Mouse (Mus musculus) urinary bladder, adult 2 months (tissue): ENCODE data around the gene S1pr4. TPM values are rescaled to one million over a fixed set of nuclear protein-coding genes. Genes with fewer than 3 reads are reported as not detected.

Source experiments
- DNase-seq: peaks from one replicate; pipeline ENCODE4 v3.0.0; 2022; ENCODE audit warnings: low spot score
- polyA plus RNA-seq: library from polyadenylated mRNA; depleted of rRNA; stranded (reverse); fragments of >200 nt; gene quantifications from 2 replicates; pipeline ENCODE4 v1.2.3, GENCODE M21; 2012

The S1pr4 gene
- polyA plus RNA-seq, 1 experiment: 2.2 TPM

DNA sequence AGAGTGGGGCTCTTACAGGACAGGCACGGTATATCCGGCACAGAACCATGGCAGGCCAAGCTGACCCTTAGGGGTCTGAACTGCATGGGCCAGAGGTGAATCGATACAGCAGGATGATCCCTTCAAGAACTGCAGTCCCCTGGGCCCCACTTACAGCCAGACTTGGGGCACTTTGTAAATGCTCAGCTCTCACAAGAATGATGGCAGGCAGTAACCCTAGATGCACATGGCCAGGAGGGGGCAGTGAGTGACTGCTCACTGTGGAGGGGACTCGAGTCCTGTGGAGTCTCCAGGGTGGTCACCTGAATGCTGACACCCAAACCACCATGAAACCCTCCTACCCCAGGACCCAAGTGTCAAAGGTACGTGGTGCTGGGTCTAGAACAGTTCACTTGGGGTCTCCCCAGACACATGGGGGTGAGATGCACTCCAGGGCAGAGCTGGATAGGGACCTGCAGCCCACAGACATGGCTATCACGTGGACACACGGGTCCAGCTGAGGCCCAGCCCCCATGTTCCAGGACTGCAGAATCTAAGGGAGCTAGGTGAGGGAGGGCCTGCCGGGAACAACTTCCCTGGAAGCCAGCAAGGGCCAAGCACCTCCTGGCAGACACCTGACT is 6.2 kb downstream of the S1pr4 start:
- no peak for DNase-seq

DNA sequence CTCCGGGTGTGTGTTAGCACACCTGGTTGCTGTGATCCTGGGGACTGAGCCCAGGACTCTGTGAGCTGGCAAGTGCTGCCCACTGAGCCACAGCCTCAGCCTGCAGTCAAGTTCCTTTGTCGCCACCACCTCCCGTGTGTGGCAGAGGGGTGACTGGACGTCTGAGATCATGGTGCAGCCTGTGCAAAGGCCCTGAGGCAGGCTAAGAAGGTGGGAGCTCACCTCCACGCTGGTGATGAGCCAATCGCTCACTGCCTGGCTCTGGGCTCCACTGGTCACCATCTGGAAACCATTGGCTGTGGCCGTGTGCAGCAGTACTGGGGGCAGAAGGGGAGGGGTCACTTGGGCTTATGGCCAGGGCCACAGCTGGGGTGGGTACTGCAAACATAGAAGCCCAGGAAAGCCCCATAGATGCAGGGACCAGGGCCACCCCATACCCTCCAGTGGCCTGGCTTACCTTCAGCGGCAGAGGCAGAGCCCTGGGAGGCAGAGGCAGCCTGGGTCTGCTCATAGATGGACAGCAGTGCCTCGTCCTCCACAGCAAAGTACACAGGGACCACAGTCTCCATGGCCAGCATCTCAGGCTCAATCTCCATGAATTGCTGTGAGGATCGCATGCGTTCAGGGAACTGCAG is 7.2 kb downstream of the S1pr4 start:
- DNase-seq: no peak

DNA sequence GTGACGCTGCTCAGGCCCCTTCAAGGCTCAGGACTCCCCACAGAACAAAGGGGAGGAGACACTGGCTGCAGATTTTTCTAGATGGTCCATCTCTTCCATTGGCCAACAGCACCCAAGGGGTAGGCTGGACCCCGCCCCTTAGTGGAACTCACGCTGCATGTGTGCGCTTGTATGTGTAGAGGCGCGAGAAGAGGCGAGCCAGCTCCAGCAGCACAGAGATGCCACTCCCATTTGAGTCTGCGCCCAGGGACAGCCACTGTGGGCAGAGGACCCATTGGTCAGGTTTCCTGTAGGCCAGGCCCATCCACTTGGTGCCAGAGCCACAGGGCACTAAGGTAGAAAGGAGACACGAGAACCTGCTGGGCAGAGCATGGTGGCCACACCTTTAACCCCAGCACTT is 8.9 kb downstream of the S1pr4 start:
- no peak for DNase-seq

DNA sequence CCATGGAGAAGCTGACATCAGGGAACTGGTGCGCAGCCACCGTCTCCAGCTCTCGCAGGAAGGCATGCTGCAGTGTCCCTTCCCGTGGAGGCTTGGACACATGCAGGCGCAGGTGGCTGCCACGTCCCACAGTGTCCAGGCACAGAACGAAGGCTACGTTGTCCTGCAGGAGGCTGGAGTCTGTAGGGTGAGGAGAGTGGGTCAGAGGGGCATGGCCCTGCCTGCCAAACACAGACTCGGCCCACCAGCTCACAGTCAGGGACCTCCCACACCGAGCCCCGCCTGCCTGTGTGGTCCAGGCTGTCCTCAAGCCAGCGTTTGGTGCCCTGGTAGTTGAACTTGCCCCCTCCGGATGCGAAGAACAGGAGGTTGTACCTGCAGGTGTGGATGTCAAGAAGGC is 10.0 kb downstream of the S1pr4 start:
- DNase-seq: no peak

DNA sequence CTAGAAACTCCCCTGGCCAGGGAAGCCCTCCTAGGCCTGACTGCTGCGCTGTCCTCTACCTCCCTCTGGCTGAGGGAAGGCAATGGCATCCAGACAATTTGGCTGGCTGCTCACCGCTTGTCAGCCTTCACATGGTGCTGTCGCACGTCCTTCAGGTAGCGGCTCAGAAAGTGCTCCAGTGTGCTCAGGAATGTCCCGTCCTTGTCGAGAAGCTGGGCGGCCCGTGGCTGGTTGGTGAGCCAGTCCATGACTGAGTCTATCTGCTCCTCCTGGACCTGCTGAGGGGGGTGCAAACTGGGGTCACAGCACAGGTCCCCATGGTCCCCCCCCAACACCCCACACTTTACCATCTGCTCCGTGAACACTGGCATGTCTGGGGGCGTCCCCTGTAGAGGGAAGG is 11.9 kb downstream of the S1pr4 start:
- DNase-seq: no peak

DNA sequence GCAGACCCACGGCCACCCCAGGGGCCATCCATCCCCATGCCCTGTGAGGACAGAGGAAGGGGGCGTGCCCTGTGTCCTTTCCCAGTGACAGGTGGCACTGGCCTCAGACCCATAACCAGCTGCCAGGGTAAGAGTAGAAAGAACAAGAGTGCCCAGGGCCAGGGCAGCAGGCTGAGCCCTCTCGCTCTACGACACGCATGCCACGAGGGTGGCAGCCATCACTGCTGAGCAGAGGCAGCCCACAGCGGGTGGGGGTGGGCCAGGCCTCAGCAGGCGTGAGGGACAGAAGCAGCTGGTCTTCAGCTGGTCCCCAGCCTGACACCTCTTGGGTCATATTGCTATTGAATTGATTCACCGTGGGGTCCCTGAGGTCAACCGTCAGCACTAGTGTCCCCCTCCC is 13.4 kb downstream of the S1pr4 start:
- DNase-seq: no peak

DNA sequence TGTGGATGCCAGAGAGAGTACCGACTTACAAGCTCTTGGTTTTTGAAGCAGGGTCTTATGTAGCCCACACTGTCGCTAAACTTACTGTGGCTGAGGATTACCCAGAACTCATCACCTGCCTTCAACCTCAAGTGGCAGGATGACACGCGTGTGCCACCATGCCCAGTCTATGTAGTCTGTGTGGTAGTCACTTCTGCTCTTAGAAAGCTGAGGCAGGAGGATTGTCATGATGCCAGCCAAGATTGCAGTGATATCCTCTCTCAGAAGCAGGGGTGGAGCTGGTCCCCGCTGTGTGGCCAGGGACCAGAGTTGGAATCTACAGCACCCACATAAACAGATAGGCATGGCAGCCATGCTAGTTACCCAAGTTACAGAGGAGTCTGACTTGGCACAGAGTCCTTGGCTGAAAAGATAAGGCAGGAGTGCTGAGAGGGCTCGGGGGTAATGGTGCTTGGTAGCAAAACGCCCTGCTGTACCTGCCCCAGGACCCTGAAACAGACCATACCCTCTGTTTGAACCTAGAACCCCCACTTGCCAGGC is 14.4 kb downstream of the S1pr4 start:
- no peak for DNase-seq

DNA sequence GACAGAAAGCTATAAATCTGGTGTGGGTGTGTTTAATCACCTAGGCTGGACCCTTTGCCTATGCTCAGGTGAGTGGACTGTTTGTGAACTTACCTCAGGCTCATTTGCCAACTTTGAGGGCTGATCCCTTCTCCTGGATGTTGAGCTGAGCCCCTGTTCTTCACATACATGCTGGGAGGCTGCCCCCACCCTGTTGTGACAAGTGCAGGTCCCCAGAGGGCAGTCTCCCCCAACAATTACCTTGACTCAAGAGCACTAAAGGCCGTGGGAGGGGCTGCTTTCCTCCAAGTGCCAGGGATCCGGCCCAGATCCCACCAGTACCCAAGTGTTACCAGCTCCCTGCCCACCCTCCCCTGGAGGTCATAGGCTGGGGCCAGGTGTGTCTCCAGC is 14.9 kb downstream of the S1pr4 start:
- DNase-seq: no peak

DNA sequence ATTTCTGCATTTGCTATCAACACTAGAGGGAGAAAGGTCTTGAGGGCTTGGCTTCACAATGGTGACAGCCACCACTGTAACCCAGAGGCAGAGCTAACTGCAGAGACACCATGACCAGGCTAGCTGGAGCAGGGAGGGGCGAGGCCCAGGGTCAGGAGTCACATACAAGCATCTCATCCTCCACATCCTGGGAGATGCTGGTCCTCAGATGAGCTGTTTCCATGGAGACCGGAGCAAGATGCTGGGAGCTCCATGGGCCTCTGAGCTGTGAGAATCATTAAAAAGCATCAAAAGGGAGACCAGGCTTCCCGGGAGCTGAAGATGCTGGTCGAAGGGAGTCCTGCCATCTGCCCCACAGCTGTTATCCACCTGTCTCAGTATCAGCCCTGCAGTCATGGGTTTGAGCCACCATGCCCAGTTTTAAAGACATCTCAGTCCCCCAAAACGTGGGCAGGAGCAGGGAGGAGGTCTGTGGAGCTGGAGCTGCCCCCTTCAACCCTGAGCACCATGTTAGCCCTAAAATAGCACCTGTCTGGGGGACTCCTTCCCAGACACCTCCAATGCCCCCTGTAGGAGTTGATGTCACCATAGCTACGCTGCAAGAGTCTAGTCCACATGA is 15.4 kb downstream of the S1pr4 start:
- no peak for DNase-seq

DNA sequence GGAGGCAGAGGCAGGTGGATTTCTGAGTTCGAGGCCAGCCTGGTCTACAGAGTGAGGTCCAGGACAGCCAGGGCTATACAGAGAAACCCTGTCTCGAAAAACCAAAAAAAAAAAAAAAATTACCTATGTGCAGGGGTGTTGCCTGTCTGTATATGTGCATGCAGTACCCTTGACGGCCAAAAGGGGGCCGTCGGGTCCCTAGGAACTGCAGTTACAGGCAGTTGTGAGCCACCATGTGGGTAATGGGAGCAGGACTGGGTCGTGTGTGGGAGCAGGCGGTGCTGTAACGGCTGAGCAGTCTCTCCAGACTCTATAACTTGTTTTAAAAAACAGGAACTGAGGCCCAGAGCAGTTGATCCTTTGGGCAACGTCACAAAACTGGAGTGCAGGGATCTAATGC is 15.9 kb downstream of the S1pr4 start:
- no peak for DNase-seq

DNA sequence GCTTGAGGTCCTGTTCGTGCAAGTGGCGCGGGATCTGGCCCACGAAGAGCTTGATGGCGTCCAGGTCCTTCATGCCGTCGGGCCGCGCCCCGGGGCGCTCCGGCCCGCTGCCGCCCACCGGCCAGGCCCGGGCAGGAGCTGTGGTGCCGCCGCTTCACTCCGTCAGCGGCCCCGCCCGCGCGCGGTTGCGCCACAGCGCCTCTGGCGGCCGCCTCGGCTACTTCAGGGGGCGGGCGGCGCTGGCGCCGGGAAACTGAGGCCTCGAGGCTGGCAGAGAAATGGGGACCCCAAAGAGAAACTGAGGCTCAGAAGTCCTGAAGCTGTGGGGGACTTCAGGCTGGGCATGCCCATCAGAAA is 17.4 kb downstream of the S1pr4 start, which contains the start of gene Celf5:
Gene Celf5 (minus strand): TSS at position 177 of the 357 bp plus-strand sequence.
- DNase-seq: no peak

DNA sequence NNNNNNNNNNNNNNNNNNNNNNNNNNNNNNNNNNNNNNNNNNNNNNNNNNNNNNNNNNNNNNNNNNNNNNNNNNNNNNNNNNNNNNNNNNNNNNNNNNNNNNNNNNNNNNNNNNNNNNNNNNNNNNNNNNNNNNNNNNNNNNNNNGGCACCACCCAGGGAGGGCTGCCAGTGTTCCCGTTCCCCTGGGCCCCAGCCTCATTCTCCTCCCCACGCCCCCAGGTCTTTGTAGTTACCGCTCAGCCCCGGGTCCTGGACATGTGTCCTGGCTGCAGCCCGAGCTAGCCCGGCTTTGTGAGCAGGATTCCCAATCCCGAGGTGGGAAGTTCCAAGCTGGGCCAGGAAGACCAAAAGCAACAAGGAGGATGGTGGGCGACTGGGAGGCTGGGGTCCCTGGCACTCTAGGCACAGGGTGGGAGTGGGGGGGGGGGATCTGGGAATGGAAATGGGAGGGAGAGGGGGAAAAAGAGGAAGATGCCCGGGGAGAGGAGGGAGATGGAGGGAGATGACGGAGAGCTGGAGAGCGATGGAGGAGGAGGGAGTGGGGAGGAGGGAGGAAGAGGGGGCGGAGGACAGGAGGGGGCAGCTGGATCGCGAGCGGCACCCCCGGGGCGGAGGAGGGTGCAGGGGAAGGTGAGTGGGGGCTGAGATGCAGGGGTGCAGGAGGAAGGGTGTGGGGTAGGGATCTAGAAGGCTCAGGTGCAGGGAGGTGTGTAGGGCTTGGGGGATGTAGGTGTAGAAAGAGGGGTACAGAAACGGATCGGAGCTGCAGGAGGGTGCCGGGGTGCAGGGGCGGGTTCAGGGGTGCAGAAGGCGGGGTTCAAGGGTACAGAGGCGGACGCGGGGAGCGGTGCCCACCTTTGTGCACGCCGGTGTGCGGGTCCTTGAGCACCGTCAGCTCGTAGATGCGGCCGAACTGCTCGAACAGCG is 18.1 kb downstream of the S1pr4 start:
- DNase-seq: no peak

DNA sequence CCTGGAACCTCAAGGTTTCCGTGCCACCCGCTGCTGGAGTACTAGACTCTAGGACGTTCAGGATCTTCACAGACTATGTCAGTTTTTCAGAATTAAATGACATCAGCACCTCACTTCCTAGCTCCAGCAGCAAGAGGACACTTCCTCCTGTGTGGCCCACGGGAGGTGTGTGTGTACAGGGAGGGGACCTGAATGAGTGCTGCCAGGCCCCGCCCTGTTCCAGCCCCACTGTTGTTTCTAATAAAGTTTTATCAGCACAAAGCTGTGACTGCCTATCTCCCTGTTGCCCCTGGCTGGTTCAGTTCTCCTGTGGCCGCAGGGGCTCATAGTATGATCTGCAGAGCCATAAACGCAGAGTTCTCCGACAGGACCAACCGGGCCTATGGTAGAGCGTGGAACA is 25.5 kb downstream of the S1pr4 start:
- DNase-seq: no peak

DNA sequence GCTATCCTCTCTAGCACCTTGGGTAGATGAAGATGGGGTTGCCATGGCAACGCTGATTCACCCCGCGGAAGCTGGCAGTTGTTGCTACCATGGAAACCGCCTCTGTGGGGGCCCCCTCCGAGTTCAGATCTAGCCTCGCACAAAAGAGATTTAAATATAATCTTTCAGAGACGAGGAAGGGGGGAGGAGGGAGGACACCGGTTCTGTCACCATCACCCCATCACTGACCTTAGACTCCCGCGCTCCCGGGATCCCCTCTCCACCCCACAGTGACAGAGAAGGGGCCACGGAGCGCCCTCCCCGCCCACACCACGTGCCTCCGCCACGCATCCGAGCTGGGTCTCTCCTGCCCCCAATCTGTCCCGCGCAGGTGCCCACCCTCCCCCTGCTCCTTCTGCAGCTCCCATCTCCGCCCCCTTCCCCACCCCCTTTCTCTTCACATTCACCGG is 26.9 kb downstream of the S1pr4 start:
- DNase-seq: no peak

DNA sequence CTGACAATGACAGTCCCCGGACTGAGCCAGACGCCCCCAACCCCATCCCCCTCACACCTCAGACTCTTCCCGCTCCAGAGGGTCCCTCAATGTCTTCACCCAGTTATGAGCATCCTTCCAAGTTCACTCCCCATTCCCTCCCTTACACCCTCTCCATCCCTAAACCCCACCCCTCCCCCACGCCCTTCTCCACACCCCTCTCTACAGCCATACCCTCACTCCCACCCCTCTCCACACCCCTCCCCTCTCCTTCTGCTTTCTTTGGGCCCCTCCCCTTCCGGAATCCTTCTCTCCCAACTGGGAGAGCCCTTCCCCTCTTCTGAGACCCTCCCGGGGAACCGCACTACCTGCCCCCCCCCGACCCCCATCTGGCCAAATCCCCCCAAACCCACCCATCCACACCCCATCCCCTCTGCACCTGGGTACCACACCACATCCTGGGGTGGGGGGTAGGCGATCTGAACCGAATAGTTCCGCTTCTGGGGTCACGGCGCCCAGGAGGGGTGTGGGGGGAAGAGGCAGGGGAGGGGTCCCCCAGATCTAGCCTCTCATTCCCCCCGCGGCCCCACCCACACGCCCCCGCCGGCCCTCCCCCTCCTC is 27.4 kb downstream of the S1pr4 start:
- no peak for DNase-seq

DNA sequence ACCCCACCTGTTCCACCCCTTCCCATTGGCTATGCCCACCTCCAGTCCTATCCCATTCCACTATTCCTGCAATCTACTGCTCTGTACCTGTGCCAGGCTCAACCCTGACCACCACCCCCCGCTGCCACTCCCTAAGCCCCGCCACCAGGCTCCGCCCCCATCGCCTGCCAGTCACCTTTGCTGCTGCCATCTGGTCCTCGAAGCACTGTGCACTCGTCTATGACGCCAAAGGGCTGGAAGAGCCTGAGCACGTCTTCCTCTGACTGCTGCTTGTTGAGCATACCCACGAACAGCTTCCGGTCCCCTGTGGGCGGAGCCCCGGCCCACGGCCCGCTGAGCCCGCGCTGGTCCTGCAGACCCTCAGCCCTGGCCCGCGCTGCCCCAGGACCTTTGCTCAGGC is 29.5 kb downstream of the S1pr4 start:
- DNase-seq: no peak

DNA sequence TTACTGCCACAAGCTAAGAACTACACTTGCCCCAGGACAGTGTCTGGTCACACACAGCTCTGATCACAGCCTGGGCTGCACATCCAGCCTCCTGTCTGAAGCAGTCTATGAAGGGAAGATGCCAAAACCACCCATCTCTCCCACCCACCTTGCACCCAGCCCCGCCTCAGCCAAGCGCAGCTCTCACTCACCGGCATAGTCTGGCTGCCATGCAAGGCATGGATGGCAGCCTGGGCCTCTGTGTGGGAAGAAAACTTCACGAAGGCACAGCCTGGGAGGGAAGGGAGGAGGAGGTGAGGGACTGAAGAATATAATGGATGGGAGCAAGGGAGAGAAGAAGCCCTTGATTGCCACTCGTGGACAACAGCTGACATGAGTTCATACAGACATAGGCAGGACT is 30.7 kb downstream of the S1pr4 start:
- no peak for DNase-seq

DNA sequence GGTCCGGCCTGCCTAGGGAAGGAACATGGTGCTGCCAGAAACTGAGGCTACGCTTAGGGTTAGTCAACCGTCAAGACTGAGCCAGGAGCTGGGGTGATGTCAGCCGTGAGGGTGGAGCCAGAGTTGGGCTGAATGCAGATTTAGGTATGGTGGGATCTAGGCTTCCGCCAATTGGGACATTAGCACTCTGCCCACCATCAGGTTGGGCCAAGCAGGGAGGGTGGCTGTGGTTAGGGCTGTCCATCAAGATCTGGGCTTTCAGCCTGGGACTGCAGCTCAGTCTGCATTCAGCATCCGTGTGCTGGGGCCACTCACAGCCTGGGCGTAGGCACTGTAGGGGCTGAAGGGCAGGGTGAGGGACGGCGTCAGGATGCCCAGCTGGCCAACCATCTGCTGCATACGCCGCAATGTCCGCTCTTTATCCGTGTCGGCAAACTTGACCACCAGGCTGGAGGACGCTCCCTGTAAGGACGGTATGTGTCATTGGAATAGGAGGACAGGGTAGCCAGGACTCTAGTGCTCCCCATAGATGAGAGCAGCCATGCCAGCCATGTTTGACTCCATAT is 32.2 kb downstream of the S1pr4 start:
- DNase-seq: peak; percentile 17

DNA sequence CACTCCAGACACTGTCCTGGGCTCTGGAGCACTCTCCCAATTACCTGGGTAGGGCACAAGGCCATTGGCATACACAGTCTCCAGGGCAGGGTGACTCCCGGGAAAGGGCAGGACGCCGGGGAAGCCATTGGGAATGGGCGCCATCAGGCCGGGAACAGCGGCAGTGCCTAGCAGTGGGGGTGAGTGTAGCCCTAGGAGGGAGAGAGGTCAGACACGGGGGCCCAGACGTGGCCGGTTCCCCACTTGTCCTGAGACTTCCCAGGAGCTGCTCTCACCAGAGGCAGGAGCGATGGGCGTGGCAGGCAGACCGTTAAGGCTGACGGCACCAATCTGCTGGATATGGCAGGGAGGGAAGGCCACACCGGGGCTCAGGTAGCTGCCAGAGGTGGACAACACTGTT is 33.1 kb downstream of the S1pr4 start:
- peak; percentile 15 for DNase-seq

DNA sequence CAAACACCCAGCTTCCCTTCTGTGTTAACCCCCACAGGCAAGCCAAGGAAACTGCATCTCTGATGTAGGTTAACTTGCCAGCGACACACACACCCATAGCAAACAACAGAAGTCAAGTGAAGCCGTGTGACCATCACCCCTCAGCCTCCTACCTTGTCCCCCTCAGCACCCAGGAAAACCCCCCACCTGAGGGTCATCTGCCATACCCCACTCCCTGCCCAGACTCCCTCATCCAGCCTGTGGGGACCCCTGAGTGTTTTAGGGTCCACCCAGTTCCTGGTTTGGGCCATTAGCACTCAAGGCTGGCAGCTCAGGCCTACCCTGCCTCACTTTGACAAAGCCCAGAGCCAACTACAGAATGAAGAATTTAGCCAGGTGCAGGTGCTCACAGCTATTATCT is 33.9 kb downstream of the S1pr4 start:
- peak; percentile 16 for DNase-seq

DNA sequence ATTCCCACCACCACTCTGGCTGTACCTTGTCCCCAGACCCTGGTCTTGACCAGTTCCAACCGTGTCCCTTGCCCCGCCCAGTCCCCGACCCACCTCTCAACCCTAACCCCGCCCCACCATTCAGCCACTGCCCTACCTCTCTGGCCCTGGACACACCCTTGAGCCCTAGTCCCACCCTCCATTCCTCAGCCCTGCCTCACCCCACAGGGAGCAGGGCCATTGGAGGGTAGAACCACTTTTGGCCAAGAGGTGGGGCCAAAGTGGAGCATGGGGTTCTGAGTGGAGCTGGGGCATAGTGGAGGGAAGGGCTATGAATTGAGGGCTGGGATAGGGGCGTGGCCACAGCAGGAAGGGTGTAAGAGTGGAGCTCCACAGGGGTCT is 34.7 kb downstream of the S1pr4 start:
- peak; percentile 18 for DNase-seq
